Mouse (Mus musculus) urinary bladder, postnatal 25 days (tissue): ENCODE results near the gene Nadk2.
A peak's percentile ranks its signal among the peaks of the same experiment; 100 is the strongest.

Source experiments
- DNase-seq: peaks from one replicate; pipeline ENCODE4 v3.0.0; 2022; ENCODE audit warnings: low spot score

Nadk2 gene

DNA sequence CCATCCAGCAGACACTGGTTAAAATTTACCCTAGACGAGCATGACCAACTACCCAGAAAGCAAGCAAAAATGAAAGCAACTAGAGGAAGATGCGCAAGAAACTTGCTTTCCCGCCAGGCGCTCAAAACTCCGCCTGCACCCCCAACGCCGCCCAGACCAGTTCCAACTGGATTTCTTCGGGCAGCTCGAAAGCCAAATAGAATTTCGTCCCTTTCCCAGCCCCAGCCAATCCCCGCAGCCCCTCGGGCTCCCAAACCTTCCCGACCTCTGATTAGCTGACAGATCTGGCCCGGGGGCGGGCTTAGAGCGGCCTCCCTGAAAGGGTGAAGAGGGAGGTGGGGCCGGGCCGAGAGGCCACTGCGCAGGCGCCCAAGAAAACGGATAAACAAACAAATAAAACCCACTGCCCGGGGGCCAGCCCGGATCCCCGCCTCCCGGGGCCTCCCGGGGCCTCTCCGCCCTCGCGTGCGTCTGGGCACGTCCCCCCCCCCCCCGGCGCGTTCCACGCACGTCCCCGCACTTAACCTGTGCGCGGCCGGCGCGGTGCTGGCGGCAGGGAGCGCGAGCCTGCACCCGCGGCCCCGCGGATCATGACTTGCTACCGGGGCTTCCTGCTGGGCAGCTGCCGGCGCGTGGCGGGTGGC lies at the start of gene Nadk2:
Nadk2 (plus strand) TSS at position 349 of the 644 bp plus-strand sequence.
- DNase-seq: peak; percentile 97

DNA sequence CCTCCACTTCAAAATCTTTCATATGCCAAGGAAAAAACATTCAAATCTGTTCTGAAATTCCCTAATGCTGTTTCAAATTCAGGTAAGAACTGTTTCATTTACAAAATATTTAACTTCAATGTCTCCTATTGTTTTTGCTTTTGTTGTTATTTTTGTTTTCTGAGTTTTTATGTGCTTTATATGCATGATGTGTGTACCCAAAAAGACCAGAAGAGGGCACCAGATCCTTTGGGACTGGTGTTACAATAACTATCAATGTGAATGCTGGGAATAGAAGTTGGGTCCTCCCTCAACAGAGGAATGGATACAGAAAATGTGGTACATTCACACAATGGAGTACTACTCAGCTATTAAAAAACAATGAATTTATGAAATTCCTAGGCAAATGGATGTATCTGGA lies 15.4 kb upstream of the Nadk2 start:
- DNase-seq: no peak

DNA sequence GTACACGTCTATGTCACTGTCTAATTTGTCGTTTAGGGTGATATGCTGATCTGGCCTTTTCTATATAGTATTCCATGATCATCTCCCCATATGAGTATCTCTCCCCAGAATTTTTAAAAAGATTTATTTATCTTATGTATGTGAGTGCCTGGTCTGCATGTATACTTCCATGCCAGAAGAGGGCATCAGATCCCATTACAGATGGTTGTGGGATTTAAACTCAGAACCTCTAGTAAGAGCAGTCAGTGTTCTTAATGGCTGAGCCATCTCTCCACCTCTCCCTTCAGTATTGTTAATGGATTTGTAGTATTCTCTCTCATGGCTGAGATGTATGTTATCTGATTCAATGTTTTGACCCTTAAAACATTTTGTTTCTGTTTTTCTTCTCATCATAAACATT lies 11.2 kb upstream of the Nadk2 start:
- no peak for DNase-seq

DNA sequence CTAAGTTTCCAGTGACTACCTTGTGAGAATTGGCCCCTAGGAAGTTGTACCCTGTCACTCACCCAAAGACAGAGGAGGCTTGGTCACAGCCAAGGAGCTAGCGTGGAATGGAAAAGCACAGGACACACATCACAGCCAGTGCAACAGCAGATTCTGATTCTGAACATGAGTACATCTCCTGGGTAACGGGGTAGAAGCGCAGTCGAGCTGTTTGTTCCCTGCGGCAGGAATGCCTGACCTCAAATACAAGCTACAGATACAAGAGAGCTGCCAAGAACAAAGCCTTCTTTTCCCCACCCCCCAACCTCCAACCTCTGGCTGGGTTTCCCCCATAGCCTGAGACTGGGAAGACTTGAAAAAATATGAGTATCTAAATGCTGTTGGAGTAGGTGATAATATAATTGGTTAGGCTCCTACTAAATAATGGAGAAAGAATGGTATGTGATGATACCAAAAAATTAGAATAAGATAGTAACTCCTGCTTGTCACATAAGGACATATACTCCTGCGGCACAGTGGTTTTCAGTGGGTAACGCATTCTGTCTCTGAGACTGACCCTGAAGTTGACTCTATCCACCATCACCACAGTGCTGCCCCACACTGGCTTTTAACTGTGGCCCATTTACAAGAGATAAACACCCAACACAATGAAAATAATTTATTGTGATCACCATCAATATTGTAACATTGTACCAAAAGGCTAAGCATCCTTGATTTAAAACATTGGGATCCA lies 9.7 kb upstream of the Nadk2 start:
- DNase-seq: no peak

DNA sequence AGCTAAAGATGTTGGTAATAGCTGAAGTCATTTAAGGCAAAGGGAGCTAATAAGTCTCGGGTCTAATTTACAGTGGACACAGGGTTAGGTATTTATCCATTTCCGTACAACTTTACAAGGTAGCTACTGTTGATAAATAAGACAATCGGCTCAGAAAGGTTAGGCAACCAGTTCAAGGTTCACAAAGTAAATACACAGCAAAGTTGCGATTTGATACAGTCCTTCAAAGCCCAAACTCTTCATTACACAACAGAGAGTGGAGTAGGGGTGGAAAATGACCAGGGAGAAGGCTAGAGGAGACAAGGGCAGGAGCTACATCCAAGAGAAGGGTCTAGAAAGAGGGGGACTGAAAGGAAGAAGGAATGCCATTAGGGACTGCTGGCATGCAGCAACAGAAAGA lies 2.2 kb upstream of the Nadk2 start:
- DNase-seq: no peak

DNA sequence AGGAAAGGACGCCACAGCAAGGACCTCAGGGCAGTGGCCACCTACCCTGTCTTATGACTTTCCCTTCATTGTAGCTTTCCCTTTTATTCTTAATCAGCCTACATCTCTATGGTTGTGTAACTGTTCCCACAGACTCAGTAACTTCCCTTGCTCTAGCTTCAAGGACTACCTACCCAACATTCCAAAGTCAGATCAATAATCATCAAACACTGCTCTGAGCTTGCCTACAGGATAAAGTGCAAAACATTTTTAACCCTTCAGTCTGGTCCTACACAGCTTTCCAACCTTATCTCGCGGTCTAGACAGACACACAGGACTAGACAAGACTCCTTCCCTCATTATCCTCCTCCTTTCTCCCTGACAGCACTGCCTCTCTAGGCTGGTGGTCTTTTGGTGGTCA lies 707 bp upstream of the Nadk2 start:
- DNase-seq: no peak

DNA sequence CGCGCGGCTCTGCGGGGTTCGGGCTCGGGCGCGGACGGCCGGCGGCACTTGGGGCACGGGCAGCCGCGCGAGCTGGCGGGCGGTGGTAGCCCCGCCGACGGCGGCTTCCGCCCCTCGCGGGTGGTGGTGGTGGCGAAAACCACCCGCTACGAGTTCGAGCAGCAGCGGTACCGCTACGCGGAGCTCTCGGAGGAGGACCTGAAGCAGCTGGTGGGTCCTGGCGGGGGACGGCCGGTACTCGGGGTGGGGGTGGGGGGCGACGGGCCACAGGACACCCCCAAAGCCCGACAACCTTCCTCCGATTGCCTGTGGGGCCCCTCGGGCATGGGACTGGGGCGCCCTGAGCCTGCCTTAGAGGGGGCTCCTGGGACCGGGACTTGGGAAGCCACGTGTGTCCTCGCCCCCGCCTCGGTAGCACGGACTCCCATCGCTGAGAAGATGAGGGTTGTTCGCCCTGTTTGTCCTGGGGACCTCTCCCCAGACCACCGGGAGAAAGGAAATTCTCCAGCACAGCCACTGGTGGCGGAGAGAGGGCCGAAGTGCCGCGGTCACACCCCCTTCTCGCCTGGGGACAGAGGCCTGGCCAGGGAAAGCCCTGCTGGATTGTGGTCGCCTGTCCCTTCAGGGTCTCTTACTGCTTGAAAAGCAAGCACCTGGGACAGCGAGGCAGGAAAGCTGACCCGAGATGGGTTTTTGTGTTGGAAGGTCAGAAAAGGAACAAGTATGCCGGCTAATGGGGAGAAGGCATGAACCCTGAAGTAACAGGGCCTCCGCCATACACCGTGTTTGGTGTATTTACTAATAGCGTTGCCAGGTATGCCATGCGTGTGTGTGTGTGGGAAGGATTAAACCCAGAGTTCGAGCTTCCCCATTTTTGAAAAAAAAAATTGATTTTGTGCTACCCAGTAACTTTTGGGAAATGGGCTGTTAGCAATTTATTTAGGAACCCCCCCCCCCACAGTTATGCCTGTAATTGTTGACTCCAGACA lies 790 bp downstream of the Nadk2 start:
- DNase-seq: peak; percentile 48

DNA sequence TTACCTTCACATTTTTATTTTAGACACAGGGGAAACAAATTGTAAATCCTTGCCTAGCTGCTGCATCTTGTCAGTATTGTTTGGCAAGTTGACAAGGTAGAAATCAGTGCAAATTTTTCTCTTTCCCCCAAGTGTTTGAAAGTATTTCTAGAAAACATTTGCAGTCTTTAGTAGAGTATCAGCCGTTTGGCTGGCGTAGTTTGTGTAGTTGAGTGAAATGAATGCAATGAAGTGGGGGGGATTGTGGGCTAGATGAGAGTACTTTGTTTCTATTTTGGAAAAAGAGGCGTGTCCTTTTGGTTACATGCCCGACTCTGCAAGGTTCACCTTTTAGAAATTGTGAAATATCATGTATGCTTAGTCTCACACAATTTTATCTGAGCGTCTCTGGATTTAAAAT lies 1.6 kb downstream of the Nadk2 start:
- DNase-seq: no peak

DNA sequence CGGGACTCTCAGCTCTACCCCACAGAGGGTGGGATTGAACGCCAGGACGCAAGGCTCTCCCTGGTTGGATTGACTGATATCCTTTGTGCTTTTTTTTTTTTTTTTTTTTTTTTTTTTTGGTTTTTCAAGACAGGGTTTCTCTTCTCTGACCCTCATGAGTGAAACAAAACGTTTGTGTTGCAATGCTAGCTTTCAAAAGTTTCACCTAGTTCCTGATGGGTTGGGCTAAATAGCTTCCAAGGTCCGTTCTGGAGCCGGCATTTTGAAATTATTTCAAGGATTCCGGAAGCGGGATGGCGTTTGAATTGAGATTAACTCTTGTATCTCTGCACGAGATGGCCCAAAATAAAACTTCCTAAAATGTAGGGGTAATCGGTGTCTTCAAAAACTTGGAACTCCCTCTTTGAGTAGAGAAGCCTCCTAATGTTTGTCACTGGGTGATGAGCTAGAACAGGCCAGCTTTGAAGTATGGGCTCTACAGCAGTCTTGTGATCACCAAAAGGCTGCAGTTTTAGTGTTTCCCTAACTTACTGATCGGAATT lies 2.1 kb downstream of the Nadk2 start:
- DNase-seq: no peak

DNA sequence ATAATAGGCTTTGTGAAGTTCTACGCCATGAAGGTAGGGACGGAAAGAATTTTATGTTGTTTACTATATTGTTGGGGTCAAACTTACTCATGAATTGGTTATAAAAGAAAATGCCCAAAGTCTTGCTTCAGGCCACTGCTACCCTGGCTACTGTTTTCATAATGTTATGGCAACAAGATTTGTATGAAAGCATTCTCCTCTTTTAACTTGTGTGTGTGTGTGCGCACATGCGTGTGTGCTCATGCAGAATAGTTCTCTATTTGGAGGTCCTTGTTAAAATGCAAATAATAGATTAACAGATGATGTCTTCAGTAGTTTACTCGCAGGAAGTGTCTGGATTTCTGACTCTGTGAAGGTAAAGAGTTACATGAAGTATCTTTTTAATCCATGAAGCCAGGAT lies 2.6 kb downstream of the Nadk2 start:
- DNase-seq: no peak

DNA sequence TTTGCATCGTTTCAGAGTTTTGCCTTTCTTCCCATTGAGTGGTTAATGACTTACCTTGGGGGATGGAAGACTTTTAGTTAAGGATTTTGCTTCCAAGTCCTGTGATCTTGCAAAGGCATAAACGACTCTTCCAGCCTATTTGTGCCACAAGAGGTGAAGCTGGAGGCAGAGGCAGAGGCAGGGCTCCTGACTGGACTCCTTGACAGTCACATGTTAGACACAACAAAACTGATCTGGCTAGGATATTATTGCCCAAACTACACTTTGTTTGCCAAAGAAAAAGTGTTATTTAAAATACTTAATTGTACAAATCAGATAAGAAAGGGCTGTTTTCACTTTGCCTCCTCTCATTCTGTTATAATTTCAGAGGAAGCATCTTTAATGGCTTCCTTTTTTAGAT lies 3.1 kb downstream of the Nadk2 start:
- DNase-seq: no peak

DNA sequence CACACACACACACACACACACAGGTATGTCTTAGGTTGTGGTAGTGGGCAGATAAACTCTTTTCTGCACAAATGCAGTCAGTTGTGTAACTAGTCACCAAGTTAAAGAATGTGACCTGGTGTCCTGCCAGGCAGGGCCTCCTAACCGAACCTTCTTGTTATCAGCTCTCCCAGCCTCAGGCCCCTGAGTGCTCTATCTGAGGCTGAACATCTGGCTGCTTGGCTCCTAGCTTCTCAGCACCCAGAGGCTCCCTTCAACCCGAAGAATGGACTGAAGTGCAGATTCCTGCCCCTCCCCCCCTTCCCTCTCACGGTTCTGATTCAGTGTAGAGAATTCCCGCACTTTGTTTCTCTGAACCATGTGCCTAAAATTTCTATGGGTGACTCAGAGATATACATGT lies 3.6 kb downstream of the Nadk2 start:
- DNase-seq: no peak

DNA sequence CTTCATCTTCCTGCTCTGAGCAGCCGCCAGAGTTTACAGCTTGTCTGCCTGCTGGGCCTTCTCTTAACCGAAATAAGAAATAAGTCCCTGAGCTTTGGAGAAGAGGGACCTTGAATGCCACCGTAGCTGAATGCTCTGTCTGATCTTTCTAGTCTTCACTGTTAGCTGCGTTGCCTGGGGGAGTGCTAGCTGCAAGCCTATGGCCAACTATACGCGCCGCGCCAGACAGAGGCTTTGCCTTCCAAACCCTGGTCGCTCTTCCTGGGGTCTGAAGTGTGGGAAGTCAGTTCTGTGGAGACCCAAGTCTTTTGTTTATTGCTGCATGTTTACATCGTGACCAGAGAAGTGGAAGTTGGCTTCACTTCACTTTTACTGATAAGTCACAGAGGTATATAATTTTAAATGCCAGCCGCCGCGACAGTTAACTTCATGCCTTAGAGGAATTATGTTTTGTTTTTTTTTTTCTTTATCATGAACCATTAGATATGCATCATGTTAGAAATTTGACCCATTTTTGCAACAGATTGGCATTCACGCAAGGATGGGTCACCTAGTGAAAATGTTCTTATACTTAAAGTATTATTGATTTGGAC lies 4.6 kb downstream of the Nadk2 start:
- no peak for DNase-seq

DNA sequence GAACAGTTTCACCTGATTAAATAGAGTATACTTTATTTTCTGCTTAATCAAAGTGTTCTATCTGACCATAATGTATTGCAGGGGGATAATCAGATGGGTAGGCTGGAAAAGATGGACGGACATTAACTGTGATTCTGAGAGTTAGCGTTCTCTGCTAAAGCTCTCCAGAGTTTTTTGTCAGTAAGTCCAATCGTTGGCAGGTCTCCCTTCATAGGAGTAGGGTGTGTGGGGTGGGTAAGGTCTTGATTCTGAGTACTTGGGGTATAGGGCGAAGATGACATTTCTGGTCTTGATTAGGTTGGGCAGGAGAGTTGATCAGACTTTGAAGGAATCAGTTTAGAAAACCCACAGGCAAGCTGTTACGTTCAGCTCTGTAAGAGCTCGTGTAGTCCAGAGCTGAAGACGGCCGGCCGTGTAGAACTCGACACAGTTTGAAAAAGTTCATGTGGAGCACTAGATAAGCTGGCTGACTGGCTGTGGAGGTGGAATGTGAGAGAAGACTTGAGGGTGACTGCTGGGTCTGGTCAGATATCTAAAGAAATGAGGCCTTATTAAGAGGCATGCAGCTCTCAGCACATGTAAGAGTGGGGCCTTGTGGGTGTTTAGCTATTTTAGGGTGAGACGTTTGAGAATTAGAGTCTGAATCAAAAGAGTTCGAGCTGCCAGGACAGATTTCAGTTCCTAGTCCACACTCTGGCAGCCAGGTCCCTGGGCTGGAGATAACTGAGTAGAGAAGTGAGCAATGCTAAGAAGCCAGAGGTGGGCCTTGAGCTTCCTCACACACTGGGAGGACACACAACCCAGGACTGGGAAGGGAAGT lies 7.6 kb downstream of the Nadk2 start:
- no peak for DNase-seq

DNA sequence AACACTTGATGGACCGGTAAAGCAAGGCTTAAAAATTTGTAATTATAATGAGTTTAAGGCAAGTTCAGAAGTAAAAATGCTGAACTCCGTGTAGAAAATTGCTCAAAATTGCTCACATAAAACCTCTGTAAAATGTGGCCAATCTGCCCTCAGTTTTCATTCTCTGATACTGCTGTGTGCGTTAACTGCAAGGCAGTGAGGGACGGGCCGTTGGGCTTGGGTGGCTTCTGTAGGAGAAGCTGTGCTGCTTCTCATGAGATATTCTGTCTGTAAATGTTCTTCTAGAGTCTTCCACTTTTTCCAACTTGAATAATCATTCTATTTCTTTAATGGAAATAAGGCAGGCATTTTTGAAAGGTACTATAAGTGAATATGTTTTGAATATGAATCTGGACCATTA lies 8.6 kb downstream of the Nadk2 start:
- DNase-seq: no peak

DNA sequence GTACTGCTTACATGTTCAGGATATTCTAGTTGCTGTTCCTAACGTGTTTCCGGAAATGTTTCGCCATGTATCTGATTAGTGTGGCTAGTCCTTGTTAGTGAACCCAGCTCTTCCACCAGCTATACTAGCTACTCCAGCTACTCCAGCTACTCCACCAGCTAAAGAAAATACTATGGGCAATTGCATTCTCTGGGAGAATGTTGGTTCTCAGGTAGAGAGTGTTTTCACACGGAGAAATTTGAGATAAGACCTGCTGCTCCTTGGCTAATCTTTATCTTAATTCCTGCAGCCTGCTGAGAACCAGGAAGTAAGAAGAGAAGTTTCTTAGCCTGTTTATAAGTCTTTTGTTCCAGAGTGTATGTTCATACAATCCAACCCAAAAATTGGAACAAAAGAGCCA lies 9.1 kb downstream of the Nadk2 start:
- DNase-seq: no peak

DNA sequence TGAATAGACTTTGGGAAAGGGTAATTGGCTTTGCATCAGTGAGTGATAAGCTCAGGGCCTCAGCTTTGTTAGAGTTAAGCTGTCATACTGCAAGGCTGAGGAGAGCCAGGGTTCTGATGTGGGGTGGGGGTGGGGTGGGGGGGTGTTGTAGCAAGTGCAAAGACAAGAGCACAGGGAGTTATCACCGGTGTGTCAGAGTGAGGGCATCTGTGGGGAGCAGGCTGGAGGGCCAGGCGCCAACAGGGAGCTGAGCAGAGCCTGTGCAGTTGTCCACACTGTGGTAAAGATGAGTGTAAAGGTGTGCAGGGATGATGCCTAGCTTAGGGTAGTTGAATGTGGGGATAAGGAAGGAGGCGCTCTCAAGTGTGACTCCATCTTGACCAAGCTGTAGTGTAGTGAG lies 10.2 kb downstream of the Nadk2 start:
- no peak for DNase-seq

DNA sequence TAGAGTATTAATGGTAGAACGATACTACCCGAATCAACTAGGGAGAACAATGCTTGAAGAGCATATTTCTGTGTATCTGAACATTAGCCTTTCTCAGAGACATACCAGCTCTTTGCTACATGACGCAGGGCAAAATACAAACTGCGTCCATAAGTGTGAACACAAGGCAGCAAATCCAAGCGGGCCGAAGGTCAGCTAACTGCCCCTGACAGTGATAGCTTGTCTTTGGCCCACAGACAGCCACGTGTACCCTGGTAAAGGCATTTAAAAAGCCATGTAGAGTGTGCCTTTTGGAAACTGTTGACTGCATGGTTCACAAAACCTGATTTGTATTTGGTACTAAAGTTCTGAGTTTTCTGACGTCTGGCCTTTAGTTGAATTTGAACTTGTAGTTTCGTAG lies 11.7 kb downstream of the Nadk2 start:
- no peak for DNase-seq

DNA sequence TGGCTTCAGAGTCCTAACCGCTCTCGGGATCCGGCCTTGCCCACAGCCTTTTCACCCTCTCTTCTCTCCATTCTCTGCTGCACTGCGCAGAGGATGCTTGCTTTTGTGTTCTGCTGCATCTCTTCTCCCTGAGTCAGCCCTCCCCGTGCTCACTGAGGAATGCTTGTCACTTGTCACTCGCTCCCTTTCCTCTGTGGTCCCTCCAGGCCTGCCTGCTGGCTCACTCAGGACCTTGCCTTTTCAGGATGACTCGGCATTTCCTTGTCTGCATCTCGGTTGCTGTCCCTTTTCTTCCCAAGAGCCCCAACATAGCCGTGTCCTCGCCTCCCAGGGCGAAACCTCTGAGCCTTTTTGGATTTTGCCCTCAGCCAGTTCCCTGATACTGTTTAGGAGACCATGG lies 15.8 kb downstream of the Nadk2 start:
- DNase-seq: no peak

DNA sequence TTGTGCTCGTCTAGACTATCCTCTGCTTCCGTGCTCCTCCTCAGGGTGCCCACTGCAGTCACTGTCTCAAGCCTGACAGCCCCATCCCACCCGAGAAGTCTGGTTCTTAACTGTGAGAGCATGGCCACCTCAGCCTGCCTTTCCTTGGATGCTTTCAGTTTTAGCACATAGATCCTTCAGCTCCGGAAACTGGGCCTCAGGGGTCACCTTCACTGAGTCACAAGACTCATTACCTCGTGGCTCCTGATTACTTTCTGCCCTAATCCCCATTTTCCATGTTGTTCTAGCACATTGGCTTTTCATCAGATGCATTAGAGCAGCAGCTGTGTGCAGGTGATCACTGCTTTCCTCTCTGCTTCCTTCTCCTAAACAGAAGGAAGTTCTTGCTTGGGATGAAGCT lies 16.4 kb downstream of the Nadk2 start:
- DNase-seq: no peak
